Mouse (Mus musculus) lung, embryonic 14.5 days (tissue): ENCODE measurements at regions not wholly inside any gene's neighbourhood (a gene's known extent, or its start where the extent isn't known, plus 50 kb on each side); places are given as distances from the start of the nearest gene placed in this dataset.

Experiments
- ATAC-seq: fragments of 200-750 bp; cut with Nextera tagmentation; 2 replicates; pipeline ENCODE4 v1.8.0; 2017; ENCODE audit warnings: mild to moderate bottlenecking, moderate TSS enrichment, moderate library complexity; ENCODE audit not compliant: insufficient read depth
- DNase-seq: peaks from one replicate; pipeline ENCODE4 v3.0.0-alpha.2; 2015
- H3K27ac ChIP-seq: fragments of 300-500 bp; sonication (generic); 2 replicates; pipeline ENCODE4 v1.5.1; 2014; ENCODE audit warnings: low read depth, mild to moderate bottlenecking, moderate library complexity
- H3K27me3 ChIP-seq: fragments of 300-500 bp; sonication (generic); 2 replicates; pipeline ENCODE4 v1.6.1; 2014; ENCODE audit warnings: low read length, control low read depth; ENCODE audit not compliant: insufficient read depth
- H3K36me3 ChIP-seq: fragments of 300-500 bp; sonication (generic); 2 replicates; pipeline ENCODE4 v1.6.1; 2014; ENCODE audit warnings: control low read depth; ENCODE audit not compliant: insufficient read depth
- H3K4me1 ChIP-seq: fragments of 300-500 bp; sonication (generic); 2 replicates; pipeline ENCODE4 v1.6.1; 2014; ENCODE audit warnings: antibody characterized with exemption, control low read depth; ENCODE audit not compliant: insufficient read depth
- H3K4me2 ChIP-seq: fragments of 300-500 bp; sonication (generic); 2 replicates; pipeline ENCODE4 v1.6.1; 2014; ENCODE audit warnings: mild to moderate bottlenecking
- H3K4me3 ChIP-seq: fragments of 300-500 bp; sonication (generic); 2 replicates; pipeline ENCODE4 v1.5.1; 2014; ENCODE audit warnings: low read depth, low read length
- H3K9ac ChIP-seq: fragments of 300-500 bp; sonication (generic); 2 replicates; pipeline ENCODE4 v1.6.1; 2014
- H3K9me3 ChIP-seq: fragments of 300-500 bp; sonication (generic); 2 replicates; pipeline ENCODE4 v1.6.1; 2016; ENCODE audit warnings: low read depth, low read length, control low read depth
- CTCF ChIP-seq: IDR thresholded peaks from 2 replicates; pipeline ENCODE4 v1.5.1; 2016; ENCODE audit warnings: antibody characterized with exemption, low read depth
- WGBS: fragments of 180-500 bp; shearing (Covaris S2); extraction: QIAGEN DNeasy Blood & Tissue Kit; methylation state at CpG from one replicate; pipeline ENCODE4 v1.1.7; 2014; 5-methylcytosine and 5-hydroxymethylcytosine counted together

- TF ChIP-seq CTCF: no peak
- ATAC-seq (no peak), DNase-seq (peak; percentile 71)
- H3K4me3 ChIP-seq: no peak overlapping the region
- no peak overlapping the region for H3K4me2 ChIP-seq
- no peak overlapping the region for H3K27ac ChIP-seq
- no peak overlapping the region for H3K9ac ChIP-seq
- H3K27me3 ChIP-seq: no peaks in the 10 kb centered on the region
- no peaks in the 10 kb centered on the region for H3K4me1 ChIP-seq
- 68% methylated on average over 3 of the region's 3 CpGs for WGBS
- H3K9me3 ChIP-seq: no peaks in the 10 kb centered on the region
- no peaks in the 10 kb centered on the region for H3K36me3 ChIP-seq
These were observed 153.8 kb upstream of the Asb5 start for GRCm38 (mm10) chr8:54375373-54376098.

- Histone ChIP-seq H3K9ac (no peak overlapping the region), H3K4me3 (no peak overlapping the region), H3K9me3 (no peaks in the 10 kb centered on the region), H3K27me3 (no peaks in the 10 kb centered on the region), H3K27ac (no peak overlapping the region), H3K4me1 (no peaks in the 10 kb centered on the region), H3K36me3 (no peaks in the 10 kb centered on the region), H3K4me2 (no peak overlapping the region)
- no peak for ATAC-seq
- DNase-seq: no peak
- 49% methylated on average over 2 of the region's 2 CpGs for WGBS
- TF ChIP-seq CTCF: no peak
These were observed 149.2 kb upstream of the Asb5 start for GRCm38 (mm10) chr8:54380191-54380590.

- Histone ChIP-seq H3K9ac (no peak overlapping the region), H3K4me3 (no peak overlapping the region), H3K9me3 (no peaks in the 10 kb centered on the region), H3K27ac (no peak overlapping the region), H3K36me3 (no peaks in the 10 kb centered on the region), H3K4me2 (no peak overlapping the region), H3K4me1 (no peaks in the 10 kb centered on the region; the same call in 1 of the 2 replicates), H3K27me3 (no peaks in the 10 kb centered on the region)
- no peak for TF ChIP-seq CTCF
- DNase-seq (peak; percentile 8), ATAC-seq (peak; percentile 52; the same call in 1 of the 2 replicates)
These were observed 136.5 kb upstream of the Asb5 start for GRCm38 (mm10) chr8:54392866-54393265.

GRCm38 (mm10) chr8:54393466-54394197 is 135.7 kb upstream of the Asb5 start:
- H3K4me1 ChIP-seq: no peaks in the 10 kb centered on the region; the same call in 1 of the 2 replicates
- ATAC-seq: peak; percentile 52
- no peaks in the 10 kb centered on the region for H3K36me3 ChIP-seq
- H3K9me3 ChIP-seq: no peaks in the 10 kb centered on the region
- no peak for TF ChIP-seq CTCF
- no peak overlapping the region for H3K4me3 ChIP-seq
- H3K4me2 ChIP-seq: no peak overlapping the region
- WGBS: 42% methylated on average over 12 of the region's 12 CpGs
- H3K9ac ChIP-seq: no peak overlapping the region
- peak; percentile 59 for DNase-seq
- H3K27me3 ChIP-seq: no peaks in the 10 kb centered on the region
- H3K27ac ChIP-seq: no peak overlapping the region

GRCm38 (mm10) chr8:54405723-54406122 is 123.7 kb upstream of the Asb5 start:
- no peak overlapping the region for H3K4me2 ChIP-seq
- 88% methylated on average over 2 of the region's 2 CpGs for WGBS
- H3K4me1 ChIP-seq: no peaks in the 10 kb centered on the region
- H3K9ac ChIP-seq: no peak overlapping the region
- TF ChIP-seq CTCF: no peak
- no peaks in the 10 kb centered on the region for H3K9me3 ChIP-seq
- no peaks in the 10 kb centered on the region for H3K27me3 ChIP-seq
- no peak for DNase-seq
- no peak overlapping the region for H3K4me3 ChIP-seq
- ATAC-seq: no peak
- H3K27ac ChIP-seq: no peak overlapping the region
- no peaks in the 10 kb centered on the region for H3K36me3 ChIP-seq

GRCm38 (mm10) chr8:54414092-54414799 is 115.1 kb upstream of the Asb5 start:
- Histone ChIP-seq H3K27ac (no peak overlapping the region), H3K4me1 (no peaks in the 10 kb centered on the region), H3K36me3 (no peaks in the 10 kb centered on the region), H3K9me3 (no peaks in the 10 kb centered on the region), H3K9ac (no peak overlapping the region), H3K4me3 (no peak overlapping the region), H3K4me2 (no peak overlapping the region), H3K27me3 (no peaks in the 10 kb centered on the region)
- TF ChIP-seq CTCF: no peak
- WGBS: 52% methylated on average over 4 of the region's 4 CpGs
- no peak for ATAC-seq
- DNase-seq: peak; percentile 9

GRCm38 (mm10) chr8:54416691-54417090 is 112.7 kb upstream of the Asb5 start:
- no peak for DNase-seq
- H3K36me3 ChIP-seq: no peaks in the 10 kb centered on the region
- ATAC-seq: no peak
- no peak overlapping the region for H3K4me3 ChIP-seq
- no peaks in the 10 kb centered on the region for H3K9me3 ChIP-seq
- H3K9ac ChIP-seq: no peak overlapping the region
- H3K4me1 ChIP-seq: no peaks in the 10 kb centered on the region
- no peak for TF ChIP-seq CTCF
- H3K27me3 ChIP-seq: no peaks in the 10 kb centered on the region
- no peak overlapping the region for H3K4me2 ChIP-seq
- WGBS: 89% methylated on average over 2 of the region's 2 CpGs
- no peak overlapping the region for H3K27ac ChIP-seq
